28 mouse cellular contexts compared by ENCODE assay signal in genomic region chr6:74274232-74274631, GRCm38 (mm10).
"Had no signal": no experiment of that assay in that cellular context is flagged by ENCODE, and none has a peak within 500 bp of the region (broad histone marks: within the 10 kb centered on the region; RNA-seq: fewer than 3 reads in every experiment).

No protein-coding gene starts in this region.

- H3K27ac ChIP-seq: embryonic facial prominence, embryonic 10.5 days; embryonic facial prominence, embryonic 12.5 days; embryonic facial prominence, embryonic 13.5 days; embryonic facial prominence, embryonic 15.5 days; forebrain, embryonic 10.5 days; forebrain, embryonic 12.5 days; forebrain, embryonic 13.5 days; forebrain, embryonic 15.5 days; gastrocnemius, adult 2 months; heart, adult 2 months had no signal

- H3K4me3 ChIP-seq: embryonic facial prominence, embryonic 10.5 days; embryonic facial prominence, embryonic 12.5 days; embryonic facial prominence, embryonic 13.5 days; embryonic facial prominence, embryonic 15.5 days; erythroblast, embryonic 14.5 days; forebrain, embryonic 10.5 days; forebrain, embryonic 12.5 days; forebrain, embryonic 13.5 days; forebrain, embryonic 15.5 days; gastrocnemius, adult 2 months; heart, adult 2 months had no signal

- DNase-seq: cerebellum, adult 2 months; cerebellum, adult 8-10 months; cerebellum, adult 9-10 months; cerebellum, adult 9-11 months; cerebellum, postnatal 10 days; cerebellum, postnatal 25 days; cerebellum, postnatal 36 days; embryo, embryonic 11 days; forebrain, postnatal 0 days; gastrocnemius, adult 2 months; gastrocnemius, postnatal 10 days; gastrocnemius, postnatal 14 days; gastrocnemius, postnatal 25 days; gastrocnemius, postnatal 36 days; heart, adult 11 months; heart, adult 18-20 months; heart, adult 2 months had no signal

- H3K27me3 ChIP-seq: embryonic facial prominence, embryonic 12.5 days; embryonic facial prominence, embryonic 13.5 days; embryonic facial prominence, embryonic 15.5 days; forebrain, embryonic 12.5 days; forebrain, embryonic 13.5 days; forebrain, embryonic 15.5 days had no signal

- H3K4me2 ChIP-seq: embryonic facial prominence, embryonic 12.5 days; embryonic facial prominence, embryonic 13.5 days; embryonic facial prominence, embryonic 15.5 days; forebrain, embryonic 12.5 days; forebrain, embryonic 13.5 days; forebrain, embryonic 15.5 days had no signal

- H3K4me1 ChIP-seq: embryonic facial prominence, embryonic 10.5 days; embryonic facial prominence, embryonic 12.5 days; embryonic facial prominence, embryonic 13.5 days; embryonic facial prominence, embryonic 15.5 days; forebrain, embryonic 10.5 days; forebrain, embryonic 12.5 days; forebrain, embryonic 13.5 days; forebrain, embryonic 15.5 days had no signal

- H3K36me3 ChIP-seq: embryonic facial prominence, embryonic 10.5 days; embryonic facial prominence, embryonic 12.5 days; embryonic facial prominence, embryonic 13.5 days; embryonic facial prominence, embryonic 15.5 days; forebrain, embryonic 10.5 days; forebrain, embryonic 12.5 days; forebrain, embryonic 15.5 days had no signal

- H3K9me3 ChIP-seq: embryonic facial prominence, embryonic 10.5 days; embryonic facial prominence, embryonic 12.5 days; embryonic facial prominence, embryonic 13.5 days; embryonic facial prominence, embryonic 15.5 days; forebrain, embryonic 10.5 days; forebrain, embryonic 12.5 days; forebrain, embryonic 13.5 days; forebrain, embryonic 15.5 days had no signal

- ATAC-seq: forebrain, embryonic 13.5 days; forebrain, embryonic 14.5 days; forebrain, embryonic 15.5 days; forebrain, embryonic 16.5 days; forebrain, postnatal 0 days had no signal

- H3K9ac ChIP-seq: embryonic facial prominence, embryonic 12.5 days; embryonic facial prominence, embryonic 13.5 days; embryonic facial prominence, embryonic 15.5 days; forebrain, embryonic 12.5 days; forebrain, embryonic 13.5 days; forebrain, embryonic 15.5 days; forebrain, postnatal 0 days had no signal
